Mouse (Mus musculus) E14TG2a.4 (cell line): ENCODE results near the gene Gm20737.
"Not testable (repeated sequence)": the region's sequence is repeated elsewhere in the genome, so short reads cannot be mapped to it uniquely, and the experiment has no call there.

Source experiments
- H3K27me3 ChIP-seq: 2 replicates; pipeline ENCODE4 v1.6.1; 2014; ENCODE audit warnings: low read length, control low read depth; ENCODE audit not compliant: insufficient read depth
- H3K36me3 ChIP-seq: 2 replicates; pipeline ENCODE4 v1.6.1; 2014; ENCODE audit warnings: low read length, control low read depth; ENCODE audit not compliant: insufficient read depth
- H3K4me1 ChIP-seq: replicated peaks from 2 replicates; pipeline ENCODE4 v1.6.1; 2014; ENCODE audit warnings: low read depth, low read length, control low read depth
- H3K4me3 ChIP-seq: replicated peaks from 2 replicates; pipeline ENCODE4 v1.5.1; 2014; ENCODE audit warnings: mild to moderate bottlenecking, low read length
- H3K9me3 ChIP-seq: 2 replicates; pipeline ENCODE4 v1.6.1; 2014; ENCODE audit warnings: low read length, control low read depth

Gene Gm20737

DNA sequence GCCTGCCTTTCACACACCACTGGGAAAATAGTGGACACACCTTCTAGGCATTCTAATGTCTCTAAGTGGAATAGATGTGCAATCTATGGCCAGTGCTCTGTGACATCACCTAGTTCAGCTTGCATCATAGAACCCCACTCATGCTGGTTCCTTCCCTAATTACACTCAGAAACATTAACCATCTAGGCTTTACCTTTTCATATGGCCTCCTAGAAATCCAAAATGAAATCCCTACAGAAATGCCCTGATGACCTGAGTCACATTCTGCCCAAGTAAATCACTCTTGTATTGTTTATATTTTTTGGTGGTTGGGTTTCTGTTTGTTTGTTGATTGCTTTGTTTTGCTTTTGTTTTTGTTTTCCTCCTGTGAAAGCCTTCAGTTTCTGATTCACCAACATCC is at the start of gene Gm20737:
Gene Gm20737, minus strand, starts transcription at position 101 of the 400 bp plus-strand sequence.
- not testable (repeated sequence) for H3K4me1 ChIP-seq, H3K27me3 ChIP-seq, H3K4me3 ChIP-seq, H3K9me3 ChIP-seq, H3K36me3 ChIP-seq

DNA sequence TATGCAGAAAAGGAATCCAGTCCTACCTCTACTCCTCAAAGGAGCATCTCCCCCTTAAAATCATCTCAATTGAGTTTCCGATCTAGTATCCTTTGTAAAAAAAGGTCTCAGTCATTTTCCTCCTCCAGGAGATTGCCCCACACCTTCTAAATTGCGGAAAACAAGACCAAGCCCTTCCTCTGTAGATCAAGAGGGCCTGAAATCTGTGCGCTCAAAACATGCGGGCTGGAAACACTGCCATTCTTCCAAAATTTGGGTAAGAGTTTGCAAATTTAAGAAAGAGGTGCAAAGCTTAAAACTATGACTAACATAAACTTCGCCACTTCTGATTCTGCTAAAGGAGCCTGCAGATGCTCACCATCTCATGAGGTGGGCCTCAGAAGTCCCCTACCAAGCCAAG is 17.3 kb upstream of the Gm20737 start, which contains the start of gene Gm21775:
Gene Gm21775, plus strand, starts transcription at position 301 of the 400 bp plus-strand sequence.
- H3K9me3 ChIP-seq, H3K4me3 ChIP-seq, H3K27me3 ChIP-seq, H3K4me1 ChIP-seq, H3K36me3 ChIP-seq: not testable (repeated sequence)
